Mouse (Mus musculus): ENCODE data around the gene Dcaf5. TPM values are rescaled to one million over a fixed set of nuclear protein-coding genes. Genes with fewer than 3 reads are reported as not detected.
"Not testable (repeated sequence)": the region's sequence is repeated elsewhere in the genome, so short reads cannot be mapped to it uniquely, and the experiment has no call there.

Dcaf5 gene
- total RNA-seq (2021) = 10 to 100 TPM; 83.2 to 90.6 TPM

DNA sequence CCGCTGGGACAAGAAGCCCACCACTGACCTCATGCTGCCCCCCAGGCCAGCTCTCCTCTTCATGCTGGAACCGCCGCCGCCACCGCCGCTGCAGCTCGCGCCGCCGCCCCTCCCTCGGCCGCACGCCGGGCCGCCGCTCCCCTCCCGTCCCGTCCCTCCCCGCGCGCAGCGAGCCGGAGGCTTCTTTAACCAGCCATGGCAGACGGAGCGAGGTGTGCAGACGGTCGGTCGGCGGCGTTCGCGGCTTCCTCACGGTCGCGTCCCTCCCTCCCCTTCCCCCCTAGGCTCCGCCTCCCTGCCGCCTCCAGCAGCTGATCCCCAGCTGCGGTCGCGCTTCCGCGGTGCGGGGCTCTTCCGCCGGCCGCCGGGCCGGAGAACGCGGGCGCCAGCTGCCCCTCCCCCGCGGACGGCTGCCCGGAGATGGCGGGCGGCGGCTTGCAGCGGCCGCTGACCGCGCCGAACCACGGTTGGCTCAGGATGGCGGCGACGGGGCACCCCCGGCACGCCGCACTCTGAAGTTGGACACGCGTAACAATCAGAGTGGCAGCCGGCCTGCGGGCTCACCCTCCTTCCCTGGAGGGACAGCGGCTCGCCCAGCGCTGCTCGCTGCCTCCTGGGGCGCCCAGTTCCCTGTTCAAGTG is at the start of gene Dcaf5:
TSS of gene Dcaf5 (minus strand) at position 266 of the 641 bp plus-strand sequence.
- intact Hi-C loops (cut with DNase I) = loop anchor here (1.0 kb wide), 1 partner anchor 27 kb away; the partner anchor contains the start of gene Exd2
- DNase-seq (ENCODE audit: low spot score in 2 of 2) = peak; percentile 81 to 83

DNA sequence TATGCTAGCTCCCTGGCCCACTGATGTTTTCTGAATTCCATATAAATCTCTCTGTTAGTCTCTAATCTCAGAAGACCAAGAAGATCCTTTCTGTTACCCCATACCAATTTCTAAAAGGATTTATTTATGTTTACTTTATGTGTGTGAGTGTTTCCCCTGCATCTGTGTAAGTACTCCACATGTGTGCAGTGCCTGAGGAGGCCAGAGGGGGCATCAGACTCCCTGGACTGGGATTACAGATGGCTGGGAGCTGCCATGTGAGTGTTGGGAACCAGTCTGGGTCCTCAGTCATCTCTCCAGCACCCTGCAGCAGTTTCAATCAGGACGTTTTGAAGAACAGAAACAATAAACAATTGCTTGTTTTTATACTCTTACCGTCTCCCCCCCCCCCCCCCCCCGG is 47.0 kb upstream of the Dcaf5 start:
- no peak for DNase-seq (ENCODE audit: low spot score in 2 of 2)
- intact Hi-C loops (cut with DNase I) = no loop called here

DNA sequence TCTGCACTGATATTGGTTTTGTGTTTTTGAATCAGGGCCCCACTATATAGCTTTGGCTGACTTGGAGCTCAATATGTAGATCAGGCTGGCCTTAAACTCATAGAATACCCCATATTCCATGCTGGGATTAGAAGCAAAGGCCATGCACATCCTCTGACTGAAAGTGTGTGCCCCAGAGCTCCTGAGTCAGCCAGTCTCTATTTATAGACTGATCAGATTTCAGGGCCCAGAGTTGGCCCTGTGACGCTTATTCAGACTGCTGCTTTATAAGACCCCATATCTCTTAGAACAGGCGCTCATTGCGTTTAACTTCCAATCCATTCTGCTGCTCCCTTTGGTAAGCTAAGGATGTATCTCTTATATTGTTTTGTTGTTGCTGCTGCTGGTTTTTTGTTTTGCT is 43.6 kb upstream of the Dcaf5 start:
- intact Hi-C loops (cut with DNase I) = no loop called here
- DNase-seq (ENCODE audit: low spot score in 2 of 2) = no peak

DNA sequence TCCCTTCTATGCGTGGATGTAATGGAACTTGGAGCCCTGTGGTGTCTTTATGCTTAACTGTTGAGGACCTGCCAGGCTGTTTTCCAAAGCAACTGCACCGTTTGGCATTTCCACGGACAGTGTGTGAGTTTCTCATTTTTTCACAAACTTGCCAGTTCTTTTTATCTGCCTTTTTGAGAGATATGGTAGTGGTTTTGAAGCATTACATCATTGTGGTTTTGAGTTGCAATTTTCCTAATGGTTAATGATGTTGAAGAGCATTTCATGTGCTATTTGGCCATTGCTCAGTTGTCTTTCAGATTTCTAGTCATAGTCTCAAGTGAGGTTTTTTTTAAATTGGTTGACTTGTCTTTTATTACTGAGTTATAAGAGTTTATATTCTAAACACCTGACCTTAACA is 37.3 kb upstream of the Dcaf5 start:
- no peak for DNase-seq (ENCODE audit: low spot score in 2 of 2)
- intact Hi-C loops (cut with DNase I) = no loop called here

DNA sequence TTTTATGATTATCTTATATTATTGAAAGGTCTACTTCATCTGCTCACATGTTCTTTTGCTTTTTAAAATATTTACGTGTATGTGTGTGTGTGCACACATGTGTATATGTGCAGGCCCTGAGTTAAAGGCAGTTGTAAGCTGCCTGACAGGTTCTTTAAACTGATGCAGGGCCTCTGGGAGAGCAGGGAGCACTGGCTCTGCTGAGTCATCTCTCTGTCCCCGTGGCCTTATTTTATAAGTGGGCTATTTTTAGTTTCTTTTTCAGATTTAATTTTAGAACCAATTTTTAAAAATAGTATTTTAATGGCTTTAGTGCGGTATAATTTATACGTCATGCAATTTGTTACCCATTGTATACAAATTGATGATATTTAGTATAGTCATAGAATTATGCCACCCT is 35.5 kb upstream of the Dcaf5 start:
- DNase-seq (ENCODE audit: low spot score in 2 of 2) = no peak
- intact Hi-C loops (cut with DNase I) = no loop called here

DNA sequence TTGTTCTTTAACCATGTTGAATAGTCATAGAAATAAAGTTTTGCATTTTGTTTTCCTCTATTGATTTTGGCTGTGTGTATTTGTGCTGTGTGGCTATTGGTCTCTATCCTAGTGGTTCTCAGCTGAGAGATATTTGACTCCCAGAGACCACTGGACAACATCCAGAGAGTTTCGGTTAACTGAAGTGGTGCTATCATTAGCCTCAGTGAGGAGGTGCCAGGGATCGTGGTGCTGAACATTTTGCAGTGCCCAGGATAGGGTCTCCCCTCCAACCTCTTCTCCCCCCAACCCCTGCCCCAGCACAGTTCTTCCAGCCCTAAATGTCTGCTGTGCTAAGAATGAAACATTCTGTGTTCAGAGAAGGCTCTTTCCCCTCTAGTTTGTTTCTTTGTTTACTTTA is 33.8 kb upstream of the Dcaf5 start:
- intact Hi-C loops (cut with DNase I) = no loop called here
- DNase-seq (ENCODE audit: low spot score in 2 of 2) = no peak

DNA sequence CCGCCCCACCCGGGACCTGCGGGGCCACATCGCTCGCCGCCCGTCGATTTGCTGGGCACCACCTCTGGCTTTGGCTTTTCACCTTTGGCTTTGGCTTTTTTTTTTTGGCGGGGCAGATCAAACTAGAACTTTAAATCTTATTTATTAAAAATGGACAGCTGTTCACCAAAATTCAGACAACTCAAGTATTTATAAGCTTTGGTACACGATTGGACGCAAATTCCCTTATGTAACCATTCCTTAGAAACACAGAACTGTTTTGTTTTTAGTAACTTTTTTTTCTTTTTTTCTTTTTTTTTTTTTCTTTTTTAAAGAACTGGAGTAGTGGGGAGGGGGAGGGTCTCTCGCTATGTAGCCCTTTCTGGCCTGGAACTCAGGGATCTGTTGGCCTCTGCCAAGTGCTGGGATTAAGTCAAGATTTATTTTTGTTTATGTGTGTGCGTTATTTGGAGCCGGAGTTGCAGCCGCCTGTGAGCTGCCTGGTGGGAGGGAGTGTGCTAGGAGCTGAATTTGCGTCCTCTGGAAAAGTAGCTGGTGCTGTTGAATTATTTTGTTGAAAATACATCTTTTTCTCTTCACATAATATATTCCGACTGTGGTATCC is 27.4 kb upstream of the Dcaf5 start:
- intact Hi-C loops (cut with DNase I) = loop anchor here (1.0 to 5.0 kb wide), 2 partner anchors 27 to 306 kb away; partner anchors contain the start of gene Dcaf5
- peak in 1 of 2 experiments; percentile 17 for DNase-seq (ENCODE audit: low spot score in 2 of 2)

DNA sequence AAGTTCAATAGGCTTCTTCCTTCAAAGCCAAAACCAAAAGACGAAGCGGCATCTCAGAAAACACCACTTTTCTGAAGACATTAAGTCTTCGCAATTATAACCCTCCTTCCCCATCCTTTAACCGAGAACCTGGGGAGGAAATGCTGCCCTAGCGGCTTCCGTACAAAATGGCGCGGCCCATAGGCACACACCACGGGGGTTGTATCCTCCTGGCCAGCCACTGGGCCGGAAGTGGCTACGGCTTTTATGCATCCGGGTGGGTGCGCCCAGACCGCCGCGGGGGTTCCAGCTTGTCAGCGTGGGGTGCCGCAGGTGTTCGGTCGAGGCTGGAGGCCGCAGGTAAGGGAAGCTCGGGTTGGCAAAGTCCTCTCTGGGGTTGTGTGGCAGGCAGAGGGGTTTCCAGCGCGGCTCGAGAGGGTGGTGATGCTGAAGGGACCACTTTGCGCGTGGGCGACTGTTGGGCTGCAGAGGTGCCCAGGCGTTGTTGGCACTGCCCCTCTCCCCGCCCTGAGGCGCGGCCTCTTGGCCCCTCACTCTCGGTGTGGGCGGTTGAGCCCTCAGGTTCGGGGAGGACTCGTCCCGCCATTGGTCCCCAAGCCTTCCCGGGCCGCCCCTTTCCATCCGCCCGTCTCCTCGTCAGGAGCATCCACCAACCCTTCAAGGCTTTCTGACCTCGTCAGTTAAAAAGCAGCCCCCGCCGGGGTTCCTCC is 26.7 kb upstream of the Dcaf5 start, which contains the start of gene Exd2:
TSS of gene Exd2 (plus strand) at position 154 of the 710 bp plus-strand sequence.
- DNase-seq (ENCODE audit: low spot score in 2 of 2) = peak; percentile 89 to 96
- intact Hi-C loops (cut with DNase I) = loop anchor here (1.0 to 5.0 kb wide), 2 partner anchors 27 to 306 kb away; partner anchors contain the start of gene Dcaf5

DNA sequence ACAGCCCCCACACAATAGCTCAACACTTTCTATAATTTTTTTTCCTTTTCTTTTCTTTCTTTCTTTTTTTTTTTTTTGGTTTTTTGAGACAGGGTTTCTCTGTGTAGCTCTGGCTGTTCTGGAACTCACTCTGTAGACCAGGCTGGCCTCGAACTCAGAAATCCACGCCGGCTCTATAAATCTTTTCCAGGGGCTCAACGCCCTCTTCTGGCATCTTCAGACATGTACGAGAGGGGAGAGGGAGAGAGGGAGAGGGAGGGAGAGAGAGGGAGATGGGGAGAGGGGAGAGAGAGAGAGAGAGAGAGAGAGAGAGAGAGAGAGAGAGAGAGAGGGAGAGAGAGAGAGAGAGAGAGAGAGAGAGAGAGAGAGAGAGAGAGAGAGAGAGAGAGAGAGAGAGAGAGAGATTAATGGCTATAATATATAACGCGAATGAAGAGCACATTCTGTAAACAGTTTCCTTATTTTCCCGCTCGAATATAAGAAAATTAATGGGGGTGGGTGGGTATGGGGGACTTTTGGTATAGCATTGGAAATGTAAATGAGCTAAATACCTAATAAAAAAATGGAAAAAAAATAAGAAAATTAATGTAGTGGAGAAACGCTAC is 26.0 kb upstream of the Dcaf5 start:
- intact Hi-C loops (cut with DNase I) = loop anchor here (5.0 kb wide), 1 partner anchor 305 kb away; no protein-coding TSS in a partner anchor
- not testable (repeated sequence) for DNase-seq (ENCODE audit: low spot score in 2 of 2)

DNA sequence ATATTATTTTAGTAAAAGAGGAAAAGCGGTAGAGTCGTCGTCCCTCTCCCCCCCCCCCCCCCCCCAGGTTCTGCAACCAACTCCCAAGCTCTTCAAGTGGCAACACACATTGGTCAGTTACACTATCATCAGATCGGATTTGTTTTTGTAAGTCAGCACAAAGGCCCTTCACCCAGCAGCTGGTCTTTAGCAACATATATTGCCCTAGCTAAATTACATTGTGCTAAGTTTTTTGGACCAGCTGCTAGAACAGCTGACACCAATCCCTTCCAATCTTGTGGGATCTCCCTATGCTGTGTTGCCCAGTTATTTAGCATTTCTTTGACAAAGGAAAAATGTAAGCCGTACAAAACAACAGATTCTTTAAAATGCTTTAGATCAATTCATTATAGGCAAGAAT is 21.6 kb upstream of the Dcaf5 start:
- no peak for DNase-seq (ENCODE audit: low spot score in 2 of 2)
- intact Hi-C loops (cut with DNase I) = no loop called here

DNA sequence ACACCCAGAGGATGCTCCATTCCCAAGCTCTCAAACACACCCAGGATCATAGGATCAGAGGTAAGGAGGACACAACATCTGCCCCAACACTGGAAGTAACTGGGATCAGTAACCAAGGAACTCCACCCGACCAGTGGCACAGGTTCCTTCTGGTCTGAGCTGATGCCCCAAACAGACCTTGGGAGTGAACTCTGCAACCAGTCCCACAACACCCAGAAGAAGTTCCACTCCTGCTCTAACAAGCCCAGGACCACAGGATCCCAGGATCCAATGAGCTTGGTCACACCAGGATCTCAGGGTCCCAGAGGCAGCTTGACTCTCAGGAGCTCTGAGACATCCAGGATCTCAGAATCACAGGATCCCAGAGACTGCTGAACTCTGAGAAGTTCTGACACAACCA is 17.1 kb upstream of the Dcaf5 start:
- intact Hi-C loops (cut with DNase I) = no loop called here
- no peak for DNase-seq (ENCODE audit: low spot score in 2 of 2)

DNA sequence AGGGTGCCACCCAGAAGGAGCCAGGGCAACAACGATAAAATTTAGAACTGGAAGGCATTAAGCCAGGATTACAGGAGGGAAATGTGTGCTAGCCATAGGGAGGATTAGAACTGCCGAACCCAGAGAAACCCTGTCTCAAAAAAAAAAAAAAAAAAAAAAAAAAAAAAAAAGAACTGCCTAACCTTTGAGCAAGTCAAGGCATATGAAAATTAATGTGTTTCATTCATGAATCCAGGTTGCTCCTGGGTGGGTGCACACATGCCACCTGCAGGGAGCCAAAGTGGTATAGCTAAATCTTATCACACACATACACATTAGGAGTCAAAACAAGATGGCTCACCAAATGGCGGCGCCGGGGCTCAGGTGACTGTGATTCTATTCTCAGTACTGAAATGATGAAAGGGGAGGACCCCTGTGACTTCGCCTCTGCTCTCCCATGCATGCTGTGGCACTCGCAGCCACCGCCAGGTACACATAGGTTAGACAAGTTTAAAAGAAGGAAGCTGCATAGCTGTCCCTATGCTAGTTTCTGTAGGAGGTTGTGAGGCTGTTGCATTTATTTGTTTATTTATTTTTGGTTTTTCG is 8.2 kb upstream of the Dcaf5 start:
- DNase-seq (ENCODE audit: low spot score in 2 of 2) = no peak
- intact Hi-C loops (cut with DNase I) = no loop called here

DNA sequence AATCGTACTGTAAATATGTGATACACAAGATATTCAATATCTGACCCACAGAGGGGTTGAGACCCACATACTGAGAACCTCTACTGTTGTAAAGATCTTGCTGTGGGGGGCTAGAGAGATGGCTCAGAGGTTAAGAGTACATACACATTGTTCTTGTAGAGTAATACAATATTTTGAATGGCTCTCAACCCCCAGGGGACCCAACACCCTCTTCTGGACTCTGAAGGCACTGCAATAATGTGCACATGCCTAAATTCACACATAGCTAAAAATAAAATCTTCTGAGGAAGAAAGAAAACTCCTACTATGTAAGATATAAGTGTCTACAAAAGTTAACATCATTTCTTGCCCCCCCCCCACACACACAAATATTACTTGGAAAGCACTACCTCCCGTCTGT is 4.6 kb upstream of the Dcaf5 start:
- intact Hi-C loops (cut with DNase I) = no loop called here
- no peak for DNase-seq (ENCODE audit: low spot score in 2 of 2)

DNA sequence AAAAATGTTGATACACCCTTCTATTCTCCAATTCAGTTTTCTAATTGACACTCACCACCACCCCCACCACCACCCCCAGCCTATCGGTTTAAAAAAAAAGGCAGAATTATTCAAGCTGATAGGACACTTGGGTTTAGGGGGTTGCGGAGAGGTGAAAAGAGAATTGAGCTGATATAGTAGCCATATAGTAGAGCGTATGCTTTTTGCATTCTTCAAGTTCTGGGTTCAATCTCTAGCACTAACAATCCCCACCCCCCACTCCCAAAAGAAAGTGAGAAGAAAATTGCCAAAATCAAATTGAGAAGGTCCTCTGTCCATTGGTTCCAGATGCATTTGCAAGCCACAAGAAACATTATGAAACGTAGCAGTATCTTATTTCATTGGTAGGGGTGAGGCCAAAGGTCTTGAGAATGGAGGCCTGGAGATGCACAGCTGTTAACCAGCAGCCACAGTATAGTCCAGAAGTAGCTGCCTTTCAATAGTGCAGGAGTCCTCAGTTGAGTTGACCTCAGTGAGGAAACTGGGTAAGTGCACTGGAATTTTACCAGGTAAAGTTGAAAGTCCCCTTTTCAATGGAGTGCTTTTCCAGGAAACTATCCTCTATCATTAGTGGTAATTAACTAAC is 762 bp upstream of the Dcaf5 start:
- intact Hi-C loops (cut with DNase I) = no loop called here
- no peak for DNase-seq (ENCODE audit: low spot score in 2 of 2)

DNA sequence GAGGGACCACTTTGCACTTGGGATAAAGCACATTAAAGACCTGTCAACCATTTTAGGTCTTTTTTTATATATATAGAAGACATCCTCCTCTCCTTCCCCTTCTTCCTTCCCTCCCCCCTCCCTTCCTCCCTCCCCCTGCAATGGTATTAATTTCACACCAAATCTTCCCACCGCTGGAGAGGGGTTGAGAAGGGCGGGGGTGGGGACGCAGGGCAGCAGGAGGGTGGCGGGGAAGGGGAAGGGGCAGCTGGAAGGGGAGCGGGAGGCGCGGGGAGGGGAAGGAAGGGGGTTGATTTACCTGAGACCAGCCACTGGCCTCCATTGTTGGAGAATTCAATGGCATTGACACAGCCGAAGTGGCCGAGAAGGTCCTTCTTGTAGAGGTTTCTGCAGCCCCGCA is 514 bp downstream of the Dcaf5 start:
- intact Hi-C loops (cut with DNase I) = loop anchor here (1.0 kb wide), 1 partner anchor 27 kb away; the partner anchor contains the start of gene Exd2
- DNase-seq (ENCODE audit: low spot score in 2 of 2) = no peak

DNA sequence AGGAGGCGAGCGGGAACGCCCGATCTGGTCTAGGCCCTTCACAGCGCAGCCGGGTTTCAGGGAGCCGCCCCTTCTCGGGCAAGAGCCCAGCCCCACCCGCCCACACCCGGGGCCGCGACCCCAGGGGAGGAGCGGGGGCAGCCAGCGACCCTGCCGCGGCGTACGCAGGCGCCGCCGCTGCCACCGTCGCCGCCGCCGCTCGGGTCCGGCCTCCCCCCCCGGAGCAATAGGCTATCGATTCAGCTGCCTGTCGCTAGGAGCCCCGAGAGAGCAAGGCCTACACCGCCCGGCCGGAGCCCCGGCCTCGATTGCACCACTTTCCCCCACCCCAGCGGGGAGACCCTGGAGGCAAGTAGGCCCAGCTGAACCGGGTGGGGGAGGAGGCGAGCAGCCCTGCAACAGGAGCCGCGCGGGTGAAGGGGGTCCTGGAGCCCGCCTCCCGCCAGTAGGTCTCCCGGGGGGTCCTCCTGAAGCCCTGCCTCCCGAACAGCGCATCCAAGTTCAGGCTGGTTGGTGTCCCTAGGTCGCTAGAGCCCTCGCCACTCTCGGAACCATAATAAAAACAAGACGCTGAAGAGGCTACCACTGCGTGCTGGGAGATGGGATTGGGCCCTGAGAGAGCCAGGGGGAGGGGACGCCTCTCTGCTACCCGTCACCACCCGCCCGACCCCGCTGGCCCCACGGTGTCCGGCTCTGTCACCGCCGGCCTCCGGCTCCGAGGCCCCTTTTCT is 1.3 kb downstream of the Dcaf5 start:
- intact Hi-C loops (cut with DNase I) = no loop called here
- DNase-seq (ENCODE audit: low spot score in 2 of 2) = peak; percentile 67 to 73

DNA sequence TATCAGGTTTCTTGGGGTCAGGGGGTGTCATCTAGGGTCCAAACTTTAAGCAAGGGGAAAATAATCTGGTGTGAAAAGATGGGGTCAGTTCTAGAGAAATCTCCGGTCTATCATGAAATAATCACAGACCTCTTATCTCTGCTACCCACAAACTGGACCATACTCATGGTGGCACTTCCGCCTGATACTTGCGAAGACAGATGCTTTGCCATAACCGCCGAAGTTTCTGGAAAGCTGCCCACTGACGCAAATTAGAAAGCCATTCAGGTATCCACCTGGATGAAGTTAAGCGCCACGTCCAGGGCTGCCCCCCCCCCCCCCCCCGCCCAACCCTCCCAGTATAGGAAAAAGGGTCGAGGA is 1.8 kb downstream of the Dcaf5 start:
- DNase-seq (ENCODE audit: low spot score in 2 of 2) = peak in 1 of 2 experiments; percentile 5
- intact Hi-C loops (cut with DNase I) = no loop called here

DNA sequence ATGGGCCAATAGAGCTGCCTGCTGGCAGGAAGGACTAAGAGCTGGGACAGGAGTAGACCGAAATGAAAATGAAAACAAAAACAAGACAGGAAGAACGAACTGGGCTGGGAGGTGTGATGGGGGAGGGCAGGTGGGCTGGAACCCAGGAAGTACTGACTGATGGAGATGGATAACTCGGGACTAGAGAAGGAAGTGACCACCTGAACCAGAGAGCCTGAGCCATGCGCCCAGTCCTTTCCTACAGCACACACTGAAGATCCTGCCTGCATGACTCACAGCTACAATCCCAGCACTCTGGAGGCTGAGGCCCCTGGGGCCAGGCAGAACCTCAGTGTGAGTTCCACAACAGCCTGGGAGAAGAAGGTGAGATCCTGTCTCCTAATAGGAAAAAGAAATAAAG is 3.1 kb downstream of the Dcaf5 start:
- intact Hi-C loops (cut with DNase I) = no loop called here
- DNase-seq (ENCODE audit: low spot score in 2 of 2) = no peak

DNA sequence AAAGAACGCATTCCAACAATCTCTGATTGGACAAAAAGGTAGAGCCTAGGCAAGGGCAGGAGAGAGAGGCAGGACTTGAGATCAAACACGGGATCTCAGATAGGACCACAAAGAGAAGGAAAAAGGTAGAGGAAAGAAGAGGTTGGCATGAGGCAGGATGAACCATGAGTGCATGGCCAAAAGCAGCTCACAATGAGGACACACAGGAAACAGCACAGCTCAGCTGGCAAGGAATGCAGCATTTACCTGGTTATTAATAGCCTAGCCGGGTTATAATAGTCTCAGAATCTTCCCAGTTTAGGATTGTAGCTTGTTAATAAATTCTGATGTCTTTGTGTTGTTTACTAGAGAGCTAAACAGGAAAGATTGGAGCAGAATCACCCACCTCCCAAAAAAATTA is 8.7 kb downstream of the Dcaf5 start:
- no peak for DNase-seq (ENCODE audit: low spot score in 2 of 2)
- intact Hi-C loops (cut with DNase I) = no loop called here

Measured in left cerebral cortex, postnatal 25 days (tissue).